Mouse (Mus musculus) thymus, adult 2 months (tissue): ENCODE results near the gene Mlph.

Experiments used
- CTCF ChIP-seq: fragments of 200-500 bp; IDR thresholded peaks from 2 replicates; pipeline ENCODE4 v1.5.1; 2012; ENCODE audit warnings: mild to moderate bottlenecking, control low read depth, low read length, moderate library complexity, borderline replicate concordance; ENCODE audit not compliant: control insufficient read depth, poor library complexity, insufficient read depth; ENCODE audit errors: extremely low read depth
- POLR2A ChIP-seq: fragments of 200-500 bp; IDR thresholded peaks from 2 replicates; pipeline ENCODE4 v1.6.1; 2012; ENCODE audit warnings: mild to moderate bottlenecking, low read length, control low read depth, moderate library complexity; ENCODE audit not compliant: control insufficient read depth, poor library complexity, insufficient read depth; ENCODE audit errors: extremely low read depth

DNA sequence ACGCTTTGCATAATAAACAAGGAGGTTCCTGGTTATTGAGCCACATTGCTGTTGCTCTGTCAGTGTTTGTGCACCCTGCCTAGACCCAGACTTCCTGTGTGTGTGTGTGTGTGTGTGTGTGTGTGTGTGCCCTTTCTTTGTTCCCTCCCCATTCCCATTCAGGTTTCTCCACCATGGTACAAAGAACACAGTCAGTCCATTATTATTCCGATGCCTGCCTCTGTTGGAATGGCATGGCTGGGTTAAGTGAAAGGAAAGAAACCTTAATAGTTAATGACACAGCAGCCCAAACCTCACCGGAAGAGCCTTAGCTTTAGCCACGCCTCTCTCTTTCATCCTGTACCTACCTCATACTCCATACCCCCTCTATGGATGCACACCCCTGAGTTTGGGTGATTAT is 13.6 kb upstream of the Mlph start:
- no peak for TF ChIP-seq CTCF
- no peak for TF ChIP-seq POLR2A
